Mouse (Mus musculus) liver, embryonic 13.5 days (tissue): Measurements from ENCODE around the gene H3f3b. TPM values are rescaled to one million over a fixed set of nuclear protein-coding genes. Genes with fewer than 3 reads are reported as not detected.

ENCODE experiments used
- ATAC-seq: fragments of 200-750 bp; cut with Nextera tagmentation; 2 replicates; pipeline ENCODE4 v1.8.0; 2017; ENCODE audit warnings: low read depth, mild to moderate bottlenecking, moderate number of reproducible peaks, moderate library complexity
- DNase-seq: peaks from one replicate; pipeline ENCODE4 v3.0.0; 2022
- H3K27ac ChIP-seq: fragments of 300-500 bp; sonication (generic); 2 replicates; pipeline ENCODE4 v1.5.1; 2015; ENCODE audit warnings: moderate library complexity, mild to moderate bottlenecking, inconsistent platforms
- H3K27me3 ChIP-seq: fragments of 300-500 bp; sonication (generic); 2 replicates; pipeline ENCODE4 v1.6.1; 2015; ENCODE audit warnings: mild to moderate bottlenecking, inconsistent platforms
- H3K36me3 ChIP-seq: fragments of 300-500 bp; sonication (generic); 2 replicates; pipeline ENCODE4 v1.6.1; 2015; ENCODE audit warnings: mild to moderate bottlenecking, inconsistent platforms
- H3K4me1 ChIP-seq: fragments of 300-500 bp; sonication (generic); replicated peaks from 2 replicates; pipeline ENCODE4 v1.6.1; 2015; ENCODE audit warnings: inconsistent platforms
- H3K4me2 ChIP-seq: fragments of 300-500 bp; sonication (generic); 2 replicates; pipeline ENCODE4 v1.6.1; 2015; ENCODE audit warnings: inconsistent platforms, mild to moderate bottlenecking, moderate library complexity
- H3K4me3 ChIP-seq: fragments of 300-500 bp; sonication (generic); replicated peaks from 2 replicates; pipeline ENCODE4 v1.5.1; 2015; ENCODE audit warnings: mild to moderate bottlenecking, inconsistent platforms
- H3K9ac ChIP-seq: fragments of 300-500 bp; sonication (generic); 2 replicates; pipeline ENCODE4 v1.6.1; 2015; ENCODE audit warnings: mild to moderate bottlenecking, inconsistent platforms
- H3K9me3 ChIP-seq: fragments of 300-500 bp; sonication (generic); replicated peaks from 2 replicates; pipeline ENCODE4 v1.6.1; 2016; ENCODE audit warnings: inconsistent platforms
- WGBS: fragments of 180-500 bp; shearing (Covaris S2); methylation state at CpG from one replicate; pipeline ENCODE4 v1.1.7; 2015; ENCODE audit not compliant: insufficient replicate concordance; 5-methylcytosine and 5-hydroxymethylcytosine counted together
- polyA plus RNA-seq: library from polyadenylated mRNA; unstranded; fragments of >200 nt; fragmentation: Nextera tagmentation; extraction: Ambion mirVana; gene quantifications from 2 replicates; pipeline ENCODE4 v1.2.1, GENCODE M21; 2015

Gene H3f3b
- polyA plus RNA-seq, 1 experiment from 2014 or later = 785 TPM

DNA sequence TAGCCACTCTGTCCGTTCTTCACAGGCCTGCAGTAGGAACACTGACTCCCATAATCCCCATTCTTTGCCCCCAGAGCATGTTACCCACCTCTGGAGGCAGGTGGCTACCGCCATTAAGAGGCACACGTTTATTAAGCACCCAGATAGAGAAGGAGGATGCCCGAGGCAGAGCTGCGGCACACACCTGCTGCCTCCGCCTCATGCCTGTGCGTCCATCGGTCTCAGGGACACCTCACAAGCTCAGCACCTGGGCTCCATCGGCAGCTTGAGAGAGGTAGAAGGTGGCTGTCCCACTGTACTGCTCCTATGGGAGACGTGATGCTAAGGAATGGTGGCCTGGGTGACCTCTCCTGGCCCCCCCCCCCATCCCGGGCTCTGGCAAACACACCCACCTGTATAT, 19.4 kb downstream of the H3f3b start:
- H3K36me3 ChIP-seq = peaks cover 43% of the 10 kb centered on the region
- H3K4me3 ChIP-seq = no peak overlapping the region
- peaks cover 8% of the 10 kb centered on the region; the same call in 1 of the 2 replicates for H3K27me3 ChIP-seq
- WGBS = 87% methylated on average over 11 of the region's 11 CpGs
- H3K9ac ChIP-seq = no peak overlapping the region
- no peak overlapping the region for H3K4me2 ChIP-seq
- no peaks in the 10 kb centered on the region for H3K9me3 ChIP-seq
- DNase-seq (no peak), ATAC-seq (no peak)
- H3K4me1 ChIP-seq = peaks cover 61% of the 10 kb centered on the region
- H3K27ac ChIP-seq = no peak overlapping the region

DNA sequence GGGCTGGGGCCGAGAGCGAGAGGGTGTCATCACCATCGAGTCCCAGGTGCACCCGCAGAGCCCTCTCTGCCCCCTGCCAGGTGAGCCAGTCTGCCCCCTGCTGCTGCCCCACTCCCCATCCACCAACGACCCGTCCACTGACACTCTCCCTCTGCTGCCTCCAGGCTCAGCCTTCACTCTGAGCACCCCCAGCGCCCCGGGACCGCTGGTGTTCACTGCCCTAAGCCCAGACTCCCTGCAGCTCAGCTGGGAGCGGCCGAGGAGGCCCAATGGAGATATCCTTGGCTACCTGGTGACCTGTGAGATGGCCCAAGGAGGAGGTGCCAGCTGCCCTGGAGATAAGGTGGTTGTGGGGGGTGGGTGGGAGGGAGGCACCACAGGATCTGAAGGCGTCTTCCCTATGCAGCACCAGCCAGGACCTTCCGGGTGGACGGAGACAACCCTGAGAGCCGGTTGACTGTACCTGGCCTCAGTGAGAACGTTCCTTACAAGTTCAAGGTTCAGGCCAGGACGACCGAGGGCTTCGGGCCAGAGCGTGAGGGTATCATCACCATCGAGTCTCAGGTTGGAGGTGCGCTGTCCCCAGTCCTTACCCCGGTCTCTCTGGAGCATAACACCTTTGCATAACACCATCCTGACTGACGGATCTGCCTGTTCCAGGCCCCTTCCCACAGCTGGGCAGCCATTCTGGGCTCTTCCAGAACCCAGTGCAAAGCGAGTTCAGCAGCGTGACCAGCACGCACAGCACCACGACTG, 20.5 kb downstream of the H3f3b start:
- H3K4me1 ChIP-seq = peaks cover 52% of the 10 kb centered on the region
- WGBS = 86% methylated on average over 28 of the region's 28 CpGs

DNA sequence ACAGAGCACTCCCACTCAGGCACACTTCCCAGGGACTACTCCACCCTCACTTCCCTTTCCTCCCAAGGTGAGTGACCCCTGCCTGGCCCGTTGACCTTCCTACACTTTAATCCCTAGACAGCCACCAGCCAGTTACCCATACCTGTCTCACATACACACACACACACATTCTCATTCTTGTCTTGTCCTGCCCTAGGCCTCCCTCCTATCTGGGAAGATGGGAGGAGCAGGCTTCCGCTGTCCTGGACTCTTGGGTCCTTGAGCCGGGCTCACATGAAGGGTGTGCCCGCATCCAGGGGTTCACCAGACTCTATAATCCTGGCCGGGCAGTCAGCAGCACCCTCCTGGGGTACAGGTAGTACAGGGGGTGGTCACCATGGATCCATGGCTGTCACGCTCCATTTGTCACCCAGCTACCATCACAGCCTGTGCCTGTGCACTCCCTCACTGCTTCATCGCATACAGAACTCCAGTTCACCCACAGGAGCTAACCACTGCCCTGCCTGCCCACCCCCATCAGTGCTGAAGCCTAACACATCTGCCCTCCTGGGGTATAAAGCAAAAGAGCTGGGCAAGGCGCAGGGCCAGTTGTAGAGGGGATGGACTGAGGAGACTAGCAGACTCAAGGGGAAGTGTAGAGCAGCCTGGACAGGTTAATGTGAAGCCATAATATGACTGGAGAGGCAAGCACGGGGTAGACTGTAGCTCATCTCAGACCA, 21.9 kb downstream of the H3f3b start:
- H3K9me3 ChIP-seq = no peaks in the 10 kb centered on the region
- no peaks in the 10 kb centered on the region for H3K27me3 ChIP-seq
- DNase-seq (no peak), ATAC-seq (no peak)
- peak overlapping the region; percentile 76 for H3K4me2 ChIP-seq
- peaks cover 42% of the 10 kb centered on the region for H3K36me3 ChIP-seq
- WGBS = 52% methylated on average over 9 of the region's 9 CpGs
- peak overlapping the region; percentile 87 for H3K27ac ChIP-seq
- peak overlapping the region; percentile 74 for H3K9ac ChIP-seq
- H3K4me3 ChIP-seq = peak overlapping the region; percentile 50; the same call in 1 of the 2 replicates
- peaks cover 37% of the 10 kb centered on the region for H3K4me1 ChIP-seq

More for the DNA sequence above, 20.5 kb downstream of the H3f3b start:
- H3K36me3 ChIP-seq = peaks cover 43% of the 10 kb centered on the region
- ATAC-seq (no peak), DNase-seq (no peak)
- no peaks in the 10 kb centered on the region for H3K9me3 ChIP-seq
- no peak overlapping the region for H3K4me2 ChIP-seq
- no peak overlapping the region for H3K9ac ChIP-seq
- H3K4me3 ChIP-seq = no peak overlapping the region
- no peak overlapping the region for H3K27ac ChIP-seq
- no peaks in the 10 kb centered on the region for H3K27me3 ChIP-seq

DNA sequence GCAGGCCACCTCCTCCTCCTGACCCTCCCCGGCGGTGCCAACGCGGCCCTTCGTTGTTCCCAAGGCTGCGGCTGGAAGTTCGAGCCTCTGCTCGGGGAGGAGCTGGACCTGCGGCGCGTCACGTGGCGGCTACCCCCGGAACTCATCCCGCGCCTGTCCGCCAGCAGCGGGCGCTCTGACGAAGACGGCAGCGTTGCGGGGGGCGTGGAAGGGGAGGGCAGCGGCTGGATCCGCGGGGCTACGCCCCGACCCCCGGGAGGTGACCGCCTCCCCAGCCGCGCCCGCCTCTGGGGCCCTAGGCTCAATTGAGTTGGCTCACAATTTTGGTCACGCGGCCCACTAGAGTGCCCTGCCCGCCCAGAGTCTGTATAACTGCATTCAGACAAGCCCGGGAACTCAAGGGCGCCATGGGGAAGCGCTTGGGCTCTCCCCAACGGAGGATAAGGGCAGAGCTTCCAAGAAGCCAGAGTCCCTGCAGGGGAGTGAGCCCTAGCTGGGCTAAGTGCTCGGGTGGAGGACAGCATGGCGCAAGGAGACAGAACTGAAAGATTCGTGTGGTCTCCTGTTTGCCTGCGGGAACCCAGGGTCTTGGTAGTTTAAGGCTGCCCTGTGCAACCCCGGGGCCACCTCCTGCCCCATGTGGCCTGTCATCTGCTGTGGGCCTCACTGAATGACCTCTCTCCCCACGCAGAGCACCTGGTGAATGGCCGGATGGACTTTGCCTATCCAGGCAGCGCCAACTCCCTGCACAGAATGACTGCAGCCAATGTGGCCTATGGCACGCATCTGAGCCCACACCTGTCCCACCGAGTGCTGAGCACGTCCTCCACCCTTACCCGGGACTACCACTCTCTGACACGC, 22.7 kb downstream of the H3f3b start:
- H3K9ac ChIP-seq = peak overlapping the region; percentile 74
- peaks cover 32% of the 10 kb centered on the region for H3K4me1 ChIP-seq
- peak overlapping the region; percentile 87 for H3K27ac ChIP-seq
- peaks cover 7% of the 10 kb centered on the region for H3K27me3 ChIP-seq
- DNase-seq = peak; percentile 73
- H3K9me3 ChIP-seq = no peaks in the 10 kb centered on the region
- H3K4me3 ChIP-seq = peak overlapping the region; percentile 50
- peaks cover 34% of the 10 kb centered on the region for H3K36me3 ChIP-seq
- peak; percentile 79 for ATAC-seq
- WGBS = 4% methylated on average over 54 of the region's 54 CpGs
- peak overlapping the region; percentile 76 for H3K4me2 ChIP-seq

DNA sequence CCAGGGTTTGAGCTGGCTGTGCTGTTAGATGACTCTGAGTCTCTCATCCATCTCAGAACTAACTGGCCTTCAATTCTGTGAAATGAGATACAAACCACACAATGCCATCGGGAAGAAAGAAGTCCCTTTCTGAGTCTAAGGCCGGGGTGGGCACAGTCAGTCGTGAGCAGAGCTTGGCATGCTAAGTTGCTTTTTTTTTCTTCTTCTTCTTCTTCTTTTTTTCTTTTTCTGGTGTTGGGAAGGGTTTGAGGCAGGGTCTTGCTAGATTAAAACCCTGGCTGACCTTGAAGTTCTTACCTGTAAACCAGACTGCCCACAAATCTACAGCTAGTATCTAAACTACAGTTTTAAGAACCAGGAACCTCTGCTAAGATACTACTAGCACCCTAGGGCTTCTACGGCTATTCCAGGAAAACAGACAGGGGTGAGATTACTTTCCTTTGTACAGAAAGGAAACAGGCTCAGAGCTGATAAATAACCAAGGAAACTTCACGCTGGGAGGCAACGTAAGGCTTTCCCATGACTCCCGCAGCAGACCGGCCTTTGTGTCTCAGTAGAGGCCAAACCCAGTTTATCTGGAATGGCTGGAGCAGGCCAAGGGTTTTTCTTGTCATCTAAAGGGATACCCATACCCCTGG, 23.5 kb downstream of the H3f3b start:
- peaks cover 26% of the 10 kb centered on the region for H3K36me3 ChIP-seq
- H3K27me3 ChIP-seq = peaks cover 12% of the 10 kb centered on the region
- H3K4me2 ChIP-seq = peak overlapping the region; percentile 76
- peak overlapping the region; percentile 50 for H3K4me3 ChIP-seq
- DNase-seq (no peak), ATAC-seq (peak; percentile 2)
- peak overlapping the region; percentile 74 for H3K9ac ChIP-seq
- peak overlapping the region; percentile 87 for H3K27ac ChIP-seq
- peaks cover 37% of the 10 kb centered on the region for H3K4me1 ChIP-seq
- WGBS = 8% methylated on average over 8 of the region's 8 CpGs
- H3K9me3 ChIP-seq = no peaks in the 10 kb centered on the region

DNA sequence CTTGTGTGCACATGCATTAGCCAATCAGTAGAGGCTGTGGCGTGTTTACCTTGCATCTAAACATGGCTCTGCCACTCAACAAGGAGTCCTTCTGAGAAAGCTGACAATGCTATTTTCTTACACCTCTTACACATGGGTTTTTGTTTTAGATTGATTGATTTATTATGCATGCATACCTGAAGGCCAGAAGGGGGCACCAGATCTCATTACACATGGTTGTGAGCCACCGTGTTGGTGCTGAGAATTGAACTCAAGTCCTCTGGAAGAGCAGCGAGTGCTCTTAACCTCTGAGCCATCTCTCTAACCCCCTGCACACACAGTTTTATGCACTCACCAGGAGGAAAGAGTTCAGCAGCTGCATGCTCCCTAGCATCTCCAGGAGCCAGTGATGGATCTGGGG, 24.9 kb downstream of the H3f3b start:
- 75% methylated on average over 3 of the region's 3 CpGs for WGBS
- no peak overlapping the region for H3K27ac ChIP-seq
- peaks cover 14% of the 10 kb centered on the region for H3K27me3 ChIP-seq
- no peaks in the 10 kb centered on the region for H3K9me3 ChIP-seq
- DNase-seq (no peak), ATAC-seq (no peak)
- H3K36me3 ChIP-seq = peaks cover 12% of the 10 kb centered on the region
- no peak overlapping the region for H3K4me2 ChIP-seq
- no peak overlapping the region for H3K4me3 ChIP-seq
- H3K9ac ChIP-seq = no peak overlapping the region
- peaks cover 42% of the 10 kb centered on the region for H3K4me1 ChIP-seq

DNA sequence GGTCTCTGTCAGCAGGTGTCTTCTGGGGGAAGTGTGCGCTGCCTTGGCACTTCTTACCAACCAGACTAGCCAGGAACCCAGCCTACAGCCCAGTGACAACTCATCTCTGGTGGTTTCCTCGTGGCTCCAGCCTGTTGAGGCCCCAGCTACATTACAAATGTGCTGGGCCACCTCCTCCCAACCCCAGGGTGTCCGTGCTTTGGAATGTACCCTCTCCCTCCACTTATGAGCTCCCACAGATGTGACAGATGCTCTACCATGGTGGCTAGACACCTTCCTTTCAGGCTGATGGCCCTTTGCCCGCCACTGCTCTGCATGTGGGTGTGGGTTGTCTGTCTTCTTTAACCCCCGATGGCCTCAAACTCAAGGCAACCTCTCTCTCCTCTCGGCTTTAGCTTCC, 26.0 kb downstream of the H3f3b start:
- H3K9me3 ChIP-seq = no peaks in the 10 kb centered on the region
- H3K4me3 ChIP-seq = no peak overlapping the region
- H3K9ac ChIP-seq = no peak overlapping the region
- peaks cover 39% of the 10 kb centered on the region for H3K4me1 ChIP-seq
- DNase-seq (no peak), ATAC-seq (no peak)
- peaks cover 18% of the 10 kb centered on the region for H3K27me3 ChIP-seq
- H3K27ac ChIP-seq = no peak overlapping the region
- H3K4me2 ChIP-seq = no peak overlapping the region
- WGBS = 56% methylated on average over 6 of the region's 6 CpGs
- peaks cover under 1% of the 10 kb centered on the region; the same call in 1 of the 2 replicates for H3K36me3 ChIP-seq

DNA sequence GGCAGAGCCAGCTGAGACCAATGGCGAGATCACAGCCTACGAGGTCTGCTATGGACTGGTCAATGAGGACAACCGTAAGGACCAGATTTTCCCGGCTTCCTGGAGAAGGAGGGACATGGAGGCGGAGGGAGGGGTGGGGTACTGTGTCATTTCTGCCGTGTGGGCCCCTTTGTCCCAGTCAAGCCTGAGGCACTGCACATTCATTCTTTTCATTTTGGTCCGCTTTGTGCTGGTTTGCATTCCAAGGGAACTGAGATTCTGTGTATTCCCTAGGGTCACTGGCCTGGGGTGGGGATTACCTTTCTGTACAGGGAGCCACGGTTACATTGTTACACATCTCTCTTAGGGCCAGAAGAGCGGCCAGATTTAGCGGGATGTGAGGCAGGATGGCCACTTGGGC, 27.2 kb downstream of the H3f3b start:
- WGBS = 69% methylated on average over 10 of the region's 10 CpGs
- H3K9me3 ChIP-seq = no peaks in the 10 kb centered on the region
- ATAC-seq = no peak

DNA sequence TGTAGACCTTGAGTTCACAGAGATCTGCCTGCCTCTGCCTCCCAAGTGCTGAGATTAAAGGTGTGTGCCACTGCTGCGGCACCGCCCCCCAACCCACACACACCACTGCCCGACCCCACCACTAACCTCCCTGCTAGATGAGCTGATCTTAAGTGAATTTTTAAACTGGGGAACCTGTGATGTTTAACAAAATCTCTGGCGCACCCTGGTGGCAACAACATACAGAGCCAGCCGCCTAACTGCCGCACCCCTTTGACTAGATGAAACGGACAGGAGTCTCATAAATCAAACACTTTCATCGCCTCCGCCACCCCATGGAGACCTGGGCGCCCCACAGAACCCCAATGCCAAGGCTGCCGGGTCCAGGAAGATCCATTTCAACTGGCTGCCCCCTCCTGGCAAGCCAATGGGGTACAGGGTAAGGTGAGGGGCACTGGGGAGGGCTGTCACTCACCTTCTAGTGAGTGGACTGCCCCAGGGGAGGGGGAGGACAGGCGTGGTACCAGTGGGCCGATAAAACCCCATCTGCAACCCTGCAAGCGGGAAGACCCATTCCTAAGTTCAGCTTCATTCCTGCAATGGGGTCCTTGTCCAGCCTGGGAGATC, 28.1 kb downstream of the H3f3b start:
- H3K9ac ChIP-seq = no peak overlapping the region
- no peak overlapping the region for H3K4me3 ChIP-seq
- H3K36me3 ChIP-seq = no peaks in the 10 kb centered on the region
- 7% methylated on average over 14 of the region's 14 CpGs for WGBS
- peak; percentile 48 for DNase-seq
- H3K9me3 ChIP-seq = no peaks in the 10 kb centered on the region
- H3K27ac ChIP-seq = no peak overlapping the region
- no peak for ATAC-seq
- no peak overlapping the region for H3K4me2 ChIP-seq
- peaks cover 18% of the 10 kb centered on the region for H3K4me1 ChIP-seq
- peaks cover 18% of the 10 kb centered on the region for H3K27me3 ChIP-seq

More for the DNA sequence above, 27.2 kb downstream of the H3f3b start:
- no peak overlapping the region for H3K27ac ChIP-seq
- peaks cover 18% of the 10 kb centered on the region for H3K27me3 ChIP-seq
- no peaks in the 10 kb centered on the region for H3K36me3 ChIP-seq
- H3K4me1 ChIP-seq = peaks cover 28% of the 10 kb centered on the region
- H3K9ac ChIP-seq = no peak overlapping the region
- no peak overlapping the region for H3K4me2 ChIP-seq
- no peak for DNase-seq
- no peak overlapping the region for H3K4me3 ChIP-seq

DNA sequence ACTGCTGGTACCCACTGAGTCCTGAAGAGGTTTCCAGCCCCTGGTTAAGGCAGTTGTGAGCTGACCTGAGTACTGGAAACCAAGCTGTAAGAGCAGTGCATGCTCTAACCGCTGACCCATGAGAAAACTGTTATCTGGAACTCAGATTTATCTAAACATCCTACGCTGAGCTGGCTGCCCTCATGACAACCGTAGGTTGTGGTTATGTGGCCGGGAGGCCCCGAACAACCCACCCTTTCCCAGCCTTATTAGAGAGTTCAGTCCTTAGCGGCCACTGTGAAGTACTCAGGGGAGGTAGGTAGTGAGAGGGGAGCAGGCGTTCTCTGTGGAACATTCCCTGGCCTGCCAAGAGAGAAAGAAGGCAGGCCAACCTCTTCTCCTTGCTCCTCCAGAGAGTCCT, 28.7 kb downstream of the H3f3b start:
- DNase-seq (no peak), ATAC-seq (no peak)
- peaks cover 18% of the 10 kb centered on the region for H3K27me3 ChIP-seq
- no peak overlapping the region for H3K27ac ChIP-seq
- no peak overlapping the region for H3K9ac ChIP-seq
- WGBS = 15% methylated on average over 7 of the region's 7 CpGs
- no peak overlapping the region for H3K4me2 ChIP-seq
- H3K9me3 ChIP-seq = no peaks in the 10 kb centered on the region
- no peak overlapping the region for H3K4me3 ChIP-seq
- no peaks in the 10 kb centered on the region for H3K36me3 ChIP-seq
- H3K4me1 ChIP-seq = peaks cover 12% of the 10 kb centered on the region
